Mouse (Mus musculus): Measurements from ENCODE around the gene Gtpbp3.
"Not testable (repeated sequence)": the region's sequence is repeated elsewhere in the genome, so short reads cannot be mapped to it uniquely, and the experiment has no call there.

The Gtpbp3 gene

DNA sequence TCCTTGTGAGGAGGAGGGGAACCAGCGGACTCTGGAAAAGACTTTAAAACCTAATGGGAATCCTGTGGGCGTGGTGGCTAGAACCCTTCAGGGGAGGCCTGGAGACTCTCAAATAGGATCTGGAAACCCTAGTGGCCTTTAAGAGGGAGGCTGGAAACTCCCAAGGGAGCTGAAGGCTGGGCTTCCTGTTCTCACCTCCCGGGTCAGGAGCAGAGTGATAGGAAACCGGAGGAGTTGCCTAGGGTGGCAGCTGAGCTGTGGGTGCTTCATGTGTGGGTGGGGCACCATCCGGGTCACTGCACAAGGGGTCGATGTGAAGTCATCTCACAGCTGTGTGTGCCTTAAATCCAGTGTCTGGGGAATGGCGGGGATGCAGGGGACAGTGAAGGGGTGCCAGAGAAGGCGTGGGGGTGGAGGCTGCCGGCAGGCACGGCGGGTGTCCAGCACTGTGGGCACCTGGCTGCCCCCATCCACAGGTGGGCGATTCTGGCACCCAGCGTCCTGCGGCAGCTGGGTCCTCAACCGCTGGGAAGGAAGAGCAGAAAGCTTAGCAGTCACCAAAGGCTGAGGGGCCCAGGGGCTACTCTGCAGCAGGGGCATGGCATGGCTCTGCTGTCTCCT is 10.1 kb downstream of the Gtpbp3 start:
- DNase-seq (ENCODE audit: low spot score): no peak

GRCm38 (mm10) chr8:71498816-71499690 is 11.2 kb downstream of the Gtpbp3 start:
- no peak for DNase-seq (ENCODE audit: low spot score)

DNA sequence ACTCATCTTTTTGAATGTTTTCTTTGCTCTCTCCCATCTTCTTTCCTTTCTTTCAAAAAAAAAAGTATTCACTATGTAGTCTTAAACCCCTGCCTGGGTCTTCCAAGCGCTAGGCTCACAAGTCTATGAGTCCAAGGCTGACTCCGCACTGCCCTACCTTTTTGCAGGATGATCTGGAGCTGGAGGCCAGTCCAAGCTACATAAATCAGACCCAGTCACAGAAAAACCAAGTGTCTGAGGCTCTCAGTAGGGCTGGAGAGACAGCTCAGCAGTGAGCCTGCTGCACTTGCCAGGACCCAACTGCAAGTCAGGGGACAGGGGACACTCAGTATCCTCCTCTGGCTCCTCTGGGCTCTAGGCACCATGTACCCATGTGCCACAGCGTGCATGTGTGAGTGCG is 16.4 kb downstream of the Gtpbp3 start:
- no peak for DNase-seq (ENCODE audit: low spot score)

DNA sequence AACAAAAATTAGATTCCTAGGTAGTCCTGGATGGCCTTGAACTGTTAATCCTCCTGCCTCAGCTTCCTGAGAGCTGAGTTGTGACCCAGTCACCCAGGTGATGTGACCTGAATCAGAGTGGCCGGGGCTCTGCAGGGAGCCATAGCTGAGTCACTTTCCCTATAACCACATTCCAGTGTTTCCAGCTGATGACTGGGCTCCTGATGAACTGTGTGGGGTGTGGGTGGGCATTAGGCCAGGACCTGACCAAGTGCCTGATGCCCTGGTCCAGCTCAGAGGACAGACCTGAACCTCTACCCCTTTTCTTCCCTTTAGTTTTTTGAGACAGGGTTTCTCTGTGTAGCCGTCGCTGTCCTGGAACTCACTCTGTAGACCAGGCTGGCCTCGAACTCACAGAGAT is 17.4 kb downstream of the Gtpbp3 start:
- no peak for DNase-seq (ENCODE audit: low spot score)

DNA sequence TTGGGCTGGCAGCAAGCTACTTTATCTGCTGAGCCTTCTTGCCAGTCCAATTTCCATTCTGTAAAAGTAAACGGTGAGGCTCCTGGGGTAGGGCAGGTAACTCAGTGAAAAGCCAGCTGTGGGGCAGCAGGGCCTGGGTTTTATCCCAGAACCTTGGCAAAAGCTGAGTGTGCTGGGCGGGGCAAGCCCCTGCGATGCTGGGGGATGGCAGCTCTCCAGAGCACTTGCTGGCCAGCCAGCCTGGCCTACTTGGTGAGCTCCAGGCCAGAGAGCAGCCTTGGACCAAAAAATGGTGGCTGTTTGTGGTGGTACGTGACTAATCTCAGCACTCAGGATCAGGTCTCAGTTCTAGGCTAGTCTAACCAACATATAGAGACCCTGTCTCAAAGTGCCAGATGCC is 18.1 kb downstream of the Gtpbp3 start:
- no peak for DNase-seq (ENCODE audit: low spot score)

- DNase-seq (ENCODE audit: low spot score): peak; percentile 55
These were observed 19.7 kb downstream of the Gtpbp3 start for GRCm38 (mm10) chr8:71507589-71508104.

- DNase-seq (ENCODE audit: low spot score): no peak
These were observed 21.4 kb downstream of the Gtpbp3 start for GRCm38 (mm10) chr8:71509316-71509715.

DNA sequence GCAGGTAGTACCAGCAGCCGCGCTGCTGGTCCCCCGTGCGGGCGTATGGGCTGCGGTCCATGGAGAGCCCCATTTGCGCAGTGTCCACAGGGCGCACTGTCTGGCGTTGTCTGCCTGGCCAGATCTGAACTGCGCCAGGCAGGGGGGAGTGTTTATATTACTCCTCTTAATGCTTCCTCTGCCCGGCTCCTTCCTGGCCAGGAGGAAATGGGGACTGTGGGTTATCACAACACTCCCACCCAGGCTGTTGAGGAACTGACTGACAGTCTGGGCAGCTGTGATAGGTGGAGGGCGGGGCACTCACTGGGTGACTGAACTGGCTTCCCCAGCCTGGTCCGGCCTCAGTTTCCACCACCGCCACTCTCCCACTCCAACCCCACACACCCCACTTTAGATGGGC is 23.7 kb downstream of the Gtpbp3 start, which contains the start of gene Plvap:
TSS of gene Plvap (minus strand) at position 109 of the 400 bp plus-strand sequence.
- peak; percentile 55 for DNase-seq (ENCODE audit: low spot score)

DNA sequence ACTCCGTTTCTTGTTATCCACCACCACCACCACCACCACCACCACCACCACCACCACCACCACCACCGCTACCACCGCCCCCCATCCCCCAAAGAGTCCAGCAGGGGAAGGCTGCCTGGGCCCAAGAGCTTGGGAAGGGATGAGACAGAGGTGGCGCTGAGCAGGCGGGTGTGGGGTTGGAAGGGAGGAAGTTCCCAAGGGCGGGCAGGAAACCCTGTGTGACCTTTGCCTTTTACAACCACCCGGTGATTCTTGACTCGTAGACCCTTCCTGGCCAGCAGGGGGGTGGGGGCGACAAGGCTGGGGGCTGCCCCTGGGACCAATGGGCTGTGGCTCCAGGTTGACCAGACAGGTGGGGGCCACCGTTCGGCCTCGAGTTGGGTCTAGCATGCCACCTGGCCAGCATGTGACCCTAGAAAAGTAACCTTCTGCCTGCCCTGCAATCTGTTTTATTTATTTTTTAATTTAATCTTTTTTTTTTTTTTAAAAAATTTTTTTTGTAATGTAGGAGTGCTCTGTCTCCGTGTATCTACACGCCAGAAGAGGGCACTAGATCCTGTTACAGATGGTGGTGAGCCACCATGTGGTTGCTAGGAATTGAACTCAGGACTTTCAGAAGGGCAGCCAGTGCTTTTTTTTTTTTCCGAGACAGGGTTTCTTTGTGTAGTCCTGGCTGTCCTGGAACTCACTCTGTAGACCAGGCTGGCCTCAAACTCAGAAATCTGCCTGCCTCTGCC is 25.3 kb downstream of the Gtpbp3 start:
- DNase-seq (ENCODE audit: low spot score): no peak

DNA sequence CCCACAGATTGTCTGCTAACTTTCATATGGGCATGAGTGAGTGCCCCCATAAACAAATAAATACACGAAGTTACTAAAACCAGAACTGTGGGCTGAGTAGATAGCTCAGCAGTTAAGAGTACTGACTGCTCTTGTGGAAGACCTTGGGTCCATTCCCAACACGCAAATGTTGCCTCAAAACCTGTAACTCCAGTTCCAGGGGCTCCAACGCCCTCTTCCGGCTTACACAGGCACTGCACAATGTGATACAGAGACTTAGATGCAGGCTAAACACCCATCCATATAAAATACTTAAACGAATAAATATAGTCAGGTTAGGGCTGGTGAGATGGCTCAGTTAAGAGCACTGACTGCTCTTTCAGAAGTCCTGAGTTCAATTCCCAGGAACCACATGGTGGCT is 27.1 kb downstream of the Gtpbp3 start:
- no peak for DNase-seq (ENCODE audit: low spot score)

DNA sequence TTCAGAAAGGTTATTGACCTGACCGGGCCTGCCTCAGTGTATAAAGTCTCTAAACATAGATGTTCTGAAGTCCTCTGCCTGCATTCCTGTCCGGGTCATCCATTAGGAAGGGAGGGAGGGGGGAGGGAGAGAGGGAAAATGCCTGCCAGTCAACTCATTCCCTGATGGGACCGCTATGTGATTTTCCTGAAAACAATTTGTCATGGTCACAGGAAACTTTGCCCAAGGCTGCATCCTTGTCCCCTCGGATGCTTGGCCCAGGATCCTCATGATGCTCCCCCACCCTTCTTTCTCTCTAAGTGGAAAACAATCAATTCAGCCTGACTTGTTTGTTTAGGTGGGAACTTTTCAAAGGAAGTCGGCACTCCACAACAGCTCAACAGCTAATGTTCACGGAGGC is 28.9 kb downstream of the Gtpbp3 start:
- no peak for DNase-seq (ENCODE audit: low spot score)

DNA sequence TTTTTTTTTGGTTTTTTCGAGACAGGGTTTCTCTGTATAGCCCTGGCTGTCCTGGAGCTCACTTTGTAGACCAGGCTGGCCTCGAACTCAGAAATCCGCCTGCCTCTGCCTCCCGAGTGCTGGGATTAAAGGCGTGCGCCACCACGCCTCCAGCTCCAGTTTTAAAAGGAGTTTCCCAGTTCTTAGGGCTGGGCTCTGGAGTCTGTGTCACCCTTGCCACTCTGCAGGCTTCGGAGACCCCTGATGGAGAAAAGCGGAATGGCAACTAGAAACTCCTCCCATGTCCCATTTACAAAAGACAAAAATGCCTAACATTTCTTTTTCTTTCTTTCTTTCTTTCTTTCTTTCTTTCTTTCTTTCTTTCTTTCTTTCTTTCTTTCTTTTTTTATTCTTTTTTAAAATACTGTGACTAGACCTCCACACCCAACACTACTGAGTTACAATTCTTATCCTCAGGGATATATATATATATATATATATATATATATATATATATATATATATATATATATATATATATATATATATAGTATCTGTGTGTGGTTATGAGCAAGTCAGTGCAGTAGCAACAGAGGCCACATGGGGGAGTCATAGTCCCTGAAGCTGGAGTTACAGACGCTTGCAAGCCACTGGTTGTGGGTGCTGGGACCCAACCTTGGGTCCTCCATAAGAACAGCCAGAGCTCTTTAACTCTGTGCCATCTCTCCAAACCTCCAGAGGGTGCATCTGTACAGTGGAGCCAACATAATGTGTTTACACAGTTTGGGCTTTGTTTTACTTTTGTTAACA is 31.3 kb downstream of the Gtpbp3 start:
- DNase-seq (ENCODE audit: low spot score): peak; percentile 57

- peak; percentile 83 for DNase-seq (ENCODE audit: low spot score)
These were observed 33.7 kb downstream of the Gtpbp3 start for GRCm38 (mm10) chr8:71521634-71522033.

DNA sequence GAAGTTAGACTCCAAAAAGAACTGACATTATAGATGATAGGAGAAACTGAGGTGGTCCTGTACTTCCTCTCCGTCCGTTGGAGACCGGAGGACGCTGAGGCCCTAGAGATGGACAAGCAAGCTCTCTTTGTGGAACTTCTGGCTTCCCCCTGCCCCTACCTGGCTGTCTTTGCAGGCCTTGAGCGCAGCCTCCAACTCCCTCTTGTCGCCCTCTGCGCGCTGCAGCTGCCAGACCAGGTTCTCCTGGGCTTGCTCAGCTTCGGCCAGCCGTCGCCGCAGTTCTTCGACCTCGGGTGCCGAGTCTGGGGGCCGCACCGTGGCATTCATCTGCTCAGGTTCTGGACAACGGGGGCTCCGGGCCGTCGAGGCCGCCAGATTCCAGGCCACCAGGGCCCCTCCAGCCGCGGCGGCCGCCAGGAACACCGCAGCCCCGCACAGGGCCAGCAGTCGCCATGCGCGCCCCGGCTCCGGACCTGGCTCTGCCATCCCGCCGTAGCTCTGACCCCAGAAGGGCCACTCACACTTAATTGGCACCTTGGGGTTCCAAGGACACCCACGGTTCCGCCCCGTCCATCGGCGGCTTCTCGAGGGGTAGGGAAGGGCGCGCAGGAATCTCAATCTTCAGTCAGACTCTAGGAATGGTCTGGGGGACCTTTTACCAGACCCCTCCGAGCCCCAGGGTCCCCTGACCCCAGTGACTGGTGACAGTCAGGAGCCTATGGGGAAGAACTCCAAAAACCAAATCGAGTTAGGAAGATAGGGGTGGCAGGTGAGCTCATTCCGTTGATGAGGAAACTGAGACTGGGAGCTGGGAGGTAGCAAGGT is 37.5 kb downstream of the Gtpbp3 start, which contains the start of gene Ccdc194:
TSS of gene Ccdc194 (minus strand) at position 486 of the 825 bp plus-strand sequence.
- DNase-seq (ENCODE audit: low spot score): no peak

DNA sequence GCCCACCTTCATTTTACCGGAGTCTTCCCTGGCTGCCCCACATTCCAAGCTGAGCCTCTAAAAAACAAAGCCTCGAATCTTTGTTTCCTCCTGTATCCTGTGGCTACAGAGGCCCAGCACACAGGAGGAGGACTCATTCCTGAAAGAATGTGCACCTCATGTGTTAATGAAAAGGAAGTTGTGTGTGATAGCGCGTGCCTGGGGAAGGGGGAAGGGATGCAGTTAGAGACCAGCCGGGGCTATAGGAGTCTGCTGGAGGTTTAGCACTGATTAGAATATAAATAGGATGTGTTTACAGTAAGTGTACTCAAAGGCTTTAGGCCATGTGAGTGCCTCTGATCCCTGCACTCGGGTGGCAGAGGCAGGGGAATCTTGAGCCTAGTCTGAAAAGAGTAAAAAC is 38.4 kb downstream of the Gtpbp3 start:
- no peak for DNase-seq (ENCODE audit: low spot score)

- DNase-seq (ENCODE audit: low spot score): no peak
These were observed 39.4 kb downstream of the Gtpbp3 start for GRCm38 (mm10) chr8:71527162-71527870.

DNA sequence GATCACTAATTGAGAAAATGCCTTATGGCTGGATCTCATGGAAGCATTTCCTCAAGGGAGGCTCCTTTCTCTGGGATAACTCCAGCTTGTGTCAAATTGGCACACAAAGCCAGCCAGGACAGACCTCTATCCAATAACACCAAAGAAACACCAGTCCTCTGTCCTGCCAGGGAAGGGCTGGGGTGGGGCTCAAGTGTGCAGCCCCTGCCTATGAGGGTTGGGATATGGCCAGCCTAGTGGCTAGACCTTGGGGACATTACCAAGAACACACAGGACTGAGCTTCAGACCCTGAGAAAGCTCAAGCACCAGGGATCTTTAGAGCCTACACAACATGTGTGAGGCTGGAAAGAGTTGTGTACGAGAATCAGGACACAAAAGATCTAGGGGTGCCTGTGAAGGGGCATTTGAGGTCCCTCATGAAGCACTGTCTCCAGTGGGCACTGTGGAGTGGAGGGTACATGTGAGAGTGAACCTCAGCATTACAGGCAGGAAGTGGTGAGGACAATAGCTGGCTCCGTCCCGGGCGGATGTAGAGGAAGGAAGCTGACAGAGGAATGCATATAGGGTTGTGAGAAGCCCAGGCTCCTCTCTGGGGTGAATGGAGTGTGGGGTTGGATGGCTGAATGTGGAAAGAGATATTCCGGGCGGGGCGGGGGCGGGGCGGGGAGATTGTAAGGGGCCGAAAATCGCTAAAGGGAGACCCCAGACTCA is 40.6 kb downstream of the Gtpbp3 start:
- no peak for DNase-seq (ENCODE audit: low spot score)

DNA sequence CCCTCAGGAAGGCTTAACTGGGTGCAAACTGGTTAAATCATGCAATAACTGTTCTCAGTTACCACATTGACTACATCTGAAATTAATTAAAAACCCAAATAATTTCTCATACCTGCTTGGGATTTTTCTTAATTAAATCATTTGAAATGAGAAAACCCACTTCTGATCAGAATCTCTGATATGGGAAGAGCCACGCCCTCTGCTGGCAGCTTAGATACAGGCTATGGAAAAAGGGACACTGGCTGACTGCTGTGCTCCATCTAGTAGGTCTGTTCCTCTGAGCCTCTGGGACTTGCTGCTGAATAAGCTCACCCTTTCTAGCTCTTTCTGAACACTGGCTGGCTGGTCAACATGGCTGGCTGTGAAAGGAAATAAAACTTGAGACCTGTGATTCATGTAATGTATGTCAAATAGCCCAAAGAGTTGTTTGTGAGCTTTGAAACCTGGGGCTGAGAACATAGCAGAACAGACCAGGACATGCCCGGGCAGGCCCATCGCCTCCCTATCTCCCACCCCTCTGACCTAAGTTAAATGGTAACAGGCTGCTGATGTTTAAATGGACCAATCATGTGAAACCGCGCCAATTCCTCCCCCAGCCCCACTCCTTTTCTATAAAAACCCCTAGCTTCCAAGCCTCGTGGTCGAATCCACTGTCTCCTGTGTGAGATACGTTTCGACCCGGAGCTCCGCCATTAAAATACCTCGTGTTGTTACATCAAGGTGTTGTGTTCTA is 43.0 kb downstream of the Gtpbp3 start:
- not testable (repeated sequence) for DNase-seq (ENCODE audit: low spot score)
